Mouse (Mus musculus): ENCODE measurements around the gene Slc1a2.

GRCm38 (mm10) chr2:102681351-102681750 is 22.9 kb downstream of the Slc1a2 start:
- TF ChIP-seq CTCF (IDR thresholded peaks at IDR 0.05; ENCODE audit: low read depth, low read length) (no peak), POLR2A (IDR thresholded peaks at IDR 0.05; ENCODE audit: extremely low read depth, insufficient read depth, low read length) (no peak)

Measured in liver, adult 2 months (tissue).